Mouse (Mus musculus): Measurements from ENCODE around the gene Kcnh2. TPM values are rescaled to one million over a fixed set of nuclear protein-coding genes. Genes with fewer than 3 reads are reported as not detected.

The Kcnh2 gene
- polyA plus RNA-seq, 1 experiment from 2014 or later = 5.0 TPM

DNA sequence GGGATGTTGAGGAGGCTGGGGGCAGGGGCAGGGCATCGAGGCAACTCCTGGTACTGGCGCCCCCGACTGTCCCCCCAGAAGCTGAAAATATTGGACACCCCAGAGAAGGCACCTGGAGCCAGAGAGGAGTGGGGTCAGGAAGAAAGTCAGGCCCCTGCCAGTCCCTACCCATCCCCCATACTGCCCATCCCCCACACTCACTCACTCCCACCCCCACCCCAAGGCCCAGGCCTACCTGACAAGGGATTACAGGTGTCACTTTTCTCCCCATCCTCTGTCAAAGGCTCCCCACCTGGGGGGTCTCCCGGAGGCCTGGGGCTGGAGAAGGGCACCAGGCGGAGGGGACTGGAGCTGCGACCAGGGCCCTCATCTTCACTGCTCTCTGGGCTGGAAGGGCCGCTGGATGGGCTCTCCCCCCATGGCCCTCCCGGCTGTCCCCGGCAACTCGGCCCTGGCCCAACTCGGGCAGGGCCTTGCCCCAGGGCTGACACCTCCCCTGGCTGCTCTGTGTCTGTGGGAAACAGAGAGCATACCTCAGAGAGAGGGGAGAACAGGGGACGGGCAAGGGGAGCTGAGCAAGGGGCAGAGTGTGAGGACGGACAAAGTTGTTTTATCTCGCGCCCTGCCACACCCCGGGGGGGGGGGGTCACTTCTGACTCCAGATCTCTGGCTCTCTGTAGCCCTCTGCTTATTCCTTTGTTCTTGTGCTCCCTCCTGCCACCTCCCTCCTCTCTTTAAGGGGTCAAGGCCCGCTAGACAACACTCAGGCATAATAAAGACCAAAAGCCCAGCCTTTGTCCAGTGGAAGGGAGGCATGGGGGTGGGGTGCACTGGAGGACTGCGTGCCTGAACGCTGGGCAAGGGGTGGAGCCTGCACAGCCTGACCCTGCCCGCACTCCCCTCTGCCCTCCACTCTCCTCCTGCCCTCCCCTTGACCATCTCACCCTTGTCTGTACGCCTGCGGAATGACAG is 29.4 kb downstream of the Kcnh2 start:
- Histone ChIP-seq H3K4me1 (ENCODE audit: insufficient read depth, low read depth, low read length) (peaks cover 3% of the 10 kb centered on the region), H3K27ac (ENCODE audit: low read length) (no peak overlapping the region), H3K4me3 (ENCODE audit: low read depth, low read length) (no peak overlapping the region), H3K27me3 (replicated peaks; ENCODE audit: insufficient read depth, low read length) (no peaks in the 10 kb centered on the region), H3K9me3 (ENCODE audit: low read length) (no peaks in the 10 kb centered on the region), H3K36me3 (ENCODE audit: insufficient read depth, low read length) (no peaks in the 10 kb centered on the region), H3K4me2 (replicated peaks; ENCODE audit: low read depth, low read length) (no peak overlapping the region), H3K9ac (replicated peaks; ENCODE audit: low read depth) (no peak overlapping the region)
- DNase-seq (ENCODE audit: low spot score) (no peak), ATAC-seq (peak; percentile 7; the same call in 1 of the 2 replicates)
- 33% methylated on average over 22 of the region's 22 CpGs for WGBS
- TF ChIP-seq CTCF (IDR thresholded peaks at IDR 0.05) = no peak
- no peak for TF ChIP-seq EP300 (IDR thresholded peaks at IDR 0.05)

DNA sequence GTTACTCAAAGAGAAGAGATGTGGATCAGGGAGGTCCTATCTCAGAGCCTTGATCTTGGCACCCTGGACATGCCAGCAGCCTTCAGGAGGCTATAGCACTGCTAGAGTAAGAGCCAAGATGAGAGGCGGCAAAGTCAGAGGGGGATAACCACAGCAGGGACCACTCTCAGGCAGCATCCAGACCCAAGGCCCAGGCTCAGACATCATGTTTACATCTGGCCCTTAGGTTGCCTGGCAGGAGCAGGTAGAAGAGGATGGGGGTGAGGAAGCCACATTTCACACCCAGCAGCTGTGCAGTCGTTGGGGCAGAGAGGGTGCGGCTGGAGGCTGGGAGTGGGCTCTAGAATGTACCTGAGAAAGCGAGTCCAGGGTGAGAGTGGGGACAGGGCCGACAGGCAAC is 30.5 kb downstream of the Kcnh2 start:
- H3K4me2 ChIP-seq (replicated peaks; ENCODE audit: low read depth, low read length) = no peak overlapping the region
- no peak overlapping the region for H3K4me3 ChIP-seq (ENCODE audit: low read depth, low read length)
- TF ChIP-seq EP300 (IDR thresholded peaks at IDR 0.05) (no peak), CTCF (IDR thresholded peaks at IDR 0.05) (no peak)
- peak overlapping the region; percentile 63; the same call in 1 of the 2 replicates for H3K27ac ChIP-seq (ENCODE audit: low read length)
- ATAC-seq (no peak), DNase-seq (ENCODE audit: low spot score) (no peak)
- 64% methylated on average over 5 of the region's 5 CpGs for WGBS
- H3K27me3 ChIP-seq (replicated peaks; ENCODE audit: insufficient read depth, low read length) = no peaks in the 10 kb centered on the region
- no peak overlapping the region for H3K9ac ChIP-seq (replicated peaks; ENCODE audit: low read depth)
- H3K4me1 ChIP-seq (ENCODE audit: insufficient read depth, low read depth, low read length) = no peaks in the 10 kb centered on the region; the same call in 1 of the 2 replicates
- no peaks in the 10 kb centered on the region for H3K36me3 ChIP-seq (ENCODE audit: insufficient read depth, low read length)
- no peaks in the 10 kb centered on the region for H3K9me3 ChIP-seq (ENCODE audit: low read length)

DNA sequence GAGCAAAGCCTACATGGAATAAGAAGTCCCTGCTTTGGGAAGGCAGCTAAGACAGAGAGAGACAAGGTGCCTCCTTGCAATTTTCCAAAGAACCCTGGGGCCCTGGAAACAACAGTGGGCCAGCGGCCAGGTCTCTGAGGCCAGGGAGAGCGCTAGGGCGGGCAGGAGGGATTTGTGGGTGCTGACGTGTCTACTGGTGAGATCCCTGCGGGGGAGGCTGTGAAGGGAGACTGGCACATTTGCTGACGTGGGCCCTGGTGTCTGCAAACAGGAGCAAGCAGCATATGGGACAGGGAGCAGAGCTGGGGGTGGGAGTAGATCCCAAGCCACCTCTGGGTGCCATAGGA is 31.0 kb downstream of the Kcnh2 start:
- Histone ChIP-seq H3K4me2 (replicated peaks; ENCODE audit: low read depth, low read length) (peak overlapping the region; percentile 39), H3K27me3 (replicated peaks; ENCODE audit: insufficient read depth, low read length) (no peaks in the 10 kb centered on the region), H3K4me1 (ENCODE audit: insufficient read depth, low read depth, low read length) (no peaks in the 10 kb centered on the region; the same call in 1 of the 2 replicates), H3K9me3 (ENCODE audit: low read length) (no peaks in the 10 kb centered on the region), H3K4me3 (ENCODE audit: low read depth, low read length) (peak overlapping the region; percentile 5; the same call in 1 of the 2 replicates), H3K27ac (ENCODE audit: low read length) (peak overlapping the region; percentile 63), H3K36me3 (ENCODE audit: insufficient read depth, low read length) (no peaks in the 10 kb centered on the region), H3K9ac (replicated peaks; ENCODE audit: low read depth) (no peak overlapping the region)
- no peak for TF ChIP-seq CTCF (IDR thresholded peaks at IDR 0.05)
- no peak for TF ChIP-seq EP300 (IDR thresholded peaks at IDR 0.05)
- ATAC-seq (peak; percentile 68), DNase-seq (ENCODE audit: low spot score) (peak; percentile 64)
- 41% methylated on average over 6 of the region's 6 CpGs for WGBS

DNA sequence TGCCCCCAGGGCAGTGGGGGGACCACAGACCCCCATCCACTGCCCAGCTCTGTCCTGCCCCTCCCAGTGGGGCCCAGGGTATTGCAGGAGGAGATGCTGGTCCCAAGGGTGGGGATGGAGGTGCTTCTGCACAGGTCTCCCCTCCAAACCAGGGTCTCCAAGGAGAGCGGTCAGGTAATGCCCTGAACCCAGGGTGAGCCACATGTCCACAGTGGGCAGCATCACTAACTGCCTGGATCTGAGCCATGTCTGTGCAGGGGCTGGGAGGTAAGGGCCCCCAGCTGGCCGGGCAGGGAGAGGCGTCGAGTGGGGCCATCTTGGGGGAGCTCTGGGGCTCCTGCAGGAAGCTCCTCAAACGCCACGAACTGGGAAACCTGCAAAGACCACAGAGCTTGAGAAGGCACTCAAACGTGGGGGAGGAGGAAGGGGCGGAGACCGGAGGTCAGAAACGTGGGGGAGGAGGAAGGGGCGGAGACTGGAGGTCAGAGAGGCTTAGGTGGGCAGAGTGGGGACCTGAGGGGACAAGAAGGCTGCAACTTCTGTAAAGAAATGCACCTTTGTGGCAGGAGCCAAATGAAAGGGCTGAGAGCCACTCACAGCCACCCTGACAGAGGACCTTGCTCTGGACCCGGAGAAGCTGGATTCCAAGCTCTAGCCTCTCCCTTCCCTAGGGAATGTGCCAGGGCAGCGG is 31.5 kb downstream of the Kcnh2 start:
- Histone ChIP-seq H3K27ac (ENCODE audit: low read length) (peak overlapping the region; percentile 63), H3K27me3 (replicated peaks; ENCODE audit: insufficient read depth, low read length) (no peaks in the 10 kb centered on the region), H3K4me1 (ENCODE audit: insufficient read depth, low read depth, low read length) (no peaks in the 10 kb centered on the region; the same call in 1 of the 2 replicates), H3K36me3 (ENCODE audit: insufficient read depth, low read length) (no peaks in the 10 kb centered on the region), H3K9me3 (ENCODE audit: low read length) (no peaks in the 10 kb centered on the region), H3K4me2 (replicated peaks; ENCODE audit: low read depth, low read length) (peak overlapping the region; percentile 39), H3K4me3 (ENCODE audit: low read depth, low read length) (peak overlapping the region; percentile 5; the same call in 1 of the 2 replicates), H3K9ac (replicated peaks; ENCODE audit: low read depth) (no peak overlapping the region)
- ATAC-seq (peak; percentile 55), DNase-seq (ENCODE audit: low spot score) (peak; percentile 64)
- WGBS = 13% methylated on average over 13 of the region's 13 CpGs
- TF ChIP-seq CTCF (IDR thresholded peaks at IDR 0.05) = no peak
- TF ChIP-seq EP300 (IDR thresholded peaks at IDR 0.05) = no peak

DNA sequence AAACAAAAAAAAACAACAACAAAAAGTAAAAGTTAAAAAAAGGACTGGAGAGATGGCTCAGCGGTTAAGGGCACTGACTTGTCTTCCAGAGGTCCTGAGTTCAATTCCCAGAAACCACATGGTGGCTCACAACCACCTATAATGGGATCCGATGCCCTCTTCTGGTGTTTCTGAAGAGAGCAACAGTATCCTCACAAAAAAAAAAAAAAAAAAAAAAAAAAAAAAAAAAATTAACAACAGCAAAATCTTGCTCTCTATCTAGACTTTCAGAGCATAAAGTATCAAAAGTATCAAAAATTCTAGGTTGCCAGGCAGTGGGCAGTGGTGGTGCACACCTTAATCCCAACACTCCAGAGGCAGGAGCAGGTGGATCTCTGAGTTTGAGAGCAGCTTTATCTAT is 42.2 kb downstream of the Kcnh2 start:
- no peak for DNase-seq (ENCODE audit: low spot score)

DNA sequence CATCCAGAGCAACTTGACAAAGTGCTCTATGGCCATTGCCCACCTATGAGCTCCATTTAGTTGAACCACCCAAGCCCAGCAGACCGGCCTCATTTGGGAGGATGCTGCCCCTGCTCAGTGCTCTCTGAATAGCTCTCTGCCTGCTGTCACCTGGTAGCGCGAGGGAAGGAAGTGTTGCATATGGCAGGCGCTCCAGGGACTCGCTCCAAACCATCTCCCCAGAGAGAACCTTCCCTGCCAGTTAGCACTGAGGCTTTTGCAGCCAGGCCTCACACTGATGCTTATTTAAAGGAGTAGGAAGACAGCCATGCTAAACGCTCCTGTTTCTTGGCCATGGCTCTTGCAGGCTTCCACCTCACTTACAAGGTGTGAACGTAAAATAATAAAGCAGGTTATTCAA is 42.8 kb downstream of the Kcnh2 start:
- no peak overlapping the region for H3K4me3 ChIP-seq (ENCODE audit: low read depth, low read length)
- no peaks in the 10 kb centered on the region for H3K4me1 ChIP-seq (ENCODE audit: insufficient read depth, low read depth, low read length)
- H3K36me3 ChIP-seq (ENCODE audit: insufficient read depth, low read length) = no peaks in the 10 kb centered on the region
- H3K27me3 ChIP-seq (replicated peaks; ENCODE audit: insufficient read depth, low read length) = no peaks in the 10 kb centered on the region
- TF ChIP-seq EP300 (IDR thresholded peaks at IDR 0.05) (no peak), CTCF (IDR thresholded peaks at IDR 0.05) (no peak)
- H3K27ac ChIP-seq (ENCODE audit: low read length) = no peak overlapping the region
- no peak overlapping the region for H3K4me2 ChIP-seq (replicated peaks; ENCODE audit: low read depth, low read length)
- 63% methylated on average over 7 of the region's 7 CpGs for WGBS
- no peak overlapping the region for H3K9ac ChIP-seq (replicated peaks; ENCODE audit: low read depth)
- ATAC-seq = no peak
- H3K9me3 ChIP-seq (ENCODE audit: low read length) = peaks cover 2% of the 10 kb centered on the region; the same call in 1 of the 2 replicates
- no peak for DNase-seq (ENCODE audit: low spot score)

More for the DNA sequence above, 42.2 kb downstream of the Kcnh2 start:
- Histone ChIP-seq H3K27ac (ENCODE audit: low read length) (no peak overlapping the region), H3K27me3 (replicated peaks; ENCODE audit: insufficient read depth, low read length) (no peaks in the 10 kb centered on the region), H3K9me3 (ENCODE audit: low read length) (peaks cover 8% of the 10 kb centered on the region; the same call in 1 of the 2 replicates), H3K4me1 (ENCODE audit: insufficient read depth, low read depth, low read length) (no peaks in the 10 kb centered on the region), H3K4me2 (replicated peaks; ENCODE audit: low read depth, low read length) (no peak overlapping the region), H3K4me3 (ENCODE audit: low read depth, low read length) (no peak overlapping the region), H3K36me3 (ENCODE audit: insufficient read depth, low read length) (no peaks in the 10 kb centered on the region), H3K9ac (replicated peaks; ENCODE audit: low read depth) (no peak overlapping the region)
- TF ChIP-seq CTCF (IDR thresholded peaks at IDR 0.05) (no peak), EP300 (IDR thresholded peaks at IDR 0.05) (no peak)
- no peak for ATAC-seq
- 89% methylated on average over 2 of the region's 2 CpGs for WGBS

Measured in lung, postnatal 0 days (tissue).